Mouse (Mus musculus) embryonic facial prominence, embryonic 15.5 days (tissue): Measurements from ENCODE around the gene Zfp366. TPM values are rescaled to one million over a fixed set of nuclear protein-coding genes. Genes with fewer than 3 reads are reported as not detected.

Experiments
- ATAC-seq: fragments of 200-750 bp; cut with Nextera tagmentation; 2 replicates; pipeline ENCODE4 v1.8.0; 2017; ENCODE audit warnings: low read depth, moderate TSS enrichment; ENCODE audit not compliant: insufficient number of reproducible peaks, low FRiP score, low TSS enrichment
- H3K27ac ChIP-seq: fragments of 300-500 bp; sonication (generic); replicated peaks from 2 replicates; pipeline ENCODE4 v1.5.1; 2015; ENCODE audit warnings: mild to moderate bottlenecking, inconsistent platforms
- H3K27me3 ChIP-seq: fragments of 300-500 bp; sonication (generic); 2 replicates; pipeline ENCODE4 v1.6.1; 2015; ENCODE audit warnings: inconsistent platforms
- H3K36me3 ChIP-seq: fragments of 300-500 bp; sonication (generic); 2 replicates; pipeline ENCODE4 v1.6.1; 2015; ENCODE audit warnings: mild to moderate bottlenecking, inconsistent platforms
- H3K4me1 ChIP-seq: fragments of 300-500 bp; sonication (generic); 2 replicates; pipeline ENCODE4 v1.6.1; 2015; ENCODE audit warnings: inconsistent platforms
- H3K4me2 ChIP-seq: fragments of 300-500 bp; sonication (generic); replicated peaks from 2 replicates; pipeline ENCODE4 v1.6.1; 2015; ENCODE audit warnings: mild to moderate bottlenecking, inconsistent platforms
- H3K4me3 ChIP-seq: fragments of 300-500 bp; sonication (generic); replicated peaks from 2 replicates; pipeline ENCODE4 v1.5.1; 2015; ENCODE audit warnings: mild to moderate bottlenecking, inconsistent platforms
- H3K9ac ChIP-seq: fragments of 300-500 bp; sonication (generic); 2 replicates; pipeline ENCODE4 v1.6.1; 2015; ENCODE audit warnings: inconsistent platforms
- H3K9me3 ChIP-seq: fragments of 300-500 bp; sonication (generic); replicated peaks from 2 replicates; pipeline ENCODE4 v1.6.1; 2016; ENCODE audit warnings: inconsistent platforms
- WGBS: fragments of 180-500 bp; shearing (Covaris S2); methylation state at CpG from one replicate; pipeline ENCODE4 v1.1.7; 2015; 5-methylcytosine and 5-hydroxymethylcytosine counted together
- polyA plus RNA-seq: library from polyadenylated mRNA; unstranded; fragments of >200 nt; fragmentation: Nextera tagmentation; extraction: Ambion mirVana; gene quantifications from 2 replicates; pipeline ENCODE4 v1.2.1, GENCODE M21; 2015

Zfp366 gene
- polyA plus RNA-seq, 1 experiment from 2014 or later = 0.81 TPM

- WGBS = 89% methylated on average over 11 of the region's 11 CpGs
- no peak overlapping the region for H3K9ac ChIP-seq
Measured at GRCm38 (mm10) chr13:99187456-99187855, 2.8 kb downstream of the Zfp366 start.

DNA sequence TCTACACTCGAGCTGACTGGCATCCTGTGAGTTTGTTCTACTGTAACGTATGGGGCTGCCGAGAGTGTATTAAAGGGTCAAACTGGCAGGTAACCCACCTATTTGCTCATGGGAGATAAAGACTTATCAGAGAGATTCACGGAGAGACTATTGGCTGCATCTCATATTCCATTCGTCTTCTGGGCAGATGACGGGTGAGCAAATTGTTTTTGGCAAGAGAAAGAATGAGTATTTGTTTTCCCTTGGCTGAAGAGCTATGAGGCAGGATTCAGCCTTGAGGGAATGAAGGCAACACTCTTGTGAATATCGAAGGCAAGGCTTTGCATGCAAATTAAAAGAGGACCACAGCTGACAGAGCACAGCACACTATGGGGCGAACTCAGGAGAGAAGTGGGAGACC is 4.0 kb downstream of the Zfp366 start:
- 63% methylated on average over 8 of the region's 8 CpGs for WGBS
- H3K27me3 ChIP-seq = no peaks in the 10 kb centered on the region
- ATAC-seq = no peak

More at GRCm38 (mm10) chr13:99187456-99187855, 2.8 kb downstream of the Zfp366 start:
- Histone ChIP-seq H3K4me1 (no peaks in the 10 kb centered on the region), H3K27ac (no peak overlapping the region), H3K36me3 (no peaks in the 10 kb centered on the region), H3K9me3 (no peaks in the 10 kb centered on the region), H3K27me3 (no peaks in the 10 kb centered on the region), H3K4me2 (no peak overlapping the region), H3K4me3 (no peak overlapping the region)
- no peak for ATAC-seq

GRCm38 (mm10) chr13:99189671-99190070 is 5.0 kb downstream of the Zfp366 start:
- Histone ChIP-seq H3K4me3 (no peak overlapping the region), H3K9ac (no peak overlapping the region), H3K27me3 (no peaks in the 10 kb centered on the region), H3K27ac (no peak overlapping the region), H3K4me2 (no peak overlapping the region), H3K4me1 (no peaks in the 10 kb centered on the region), H3K9me3 (no peaks in the 10 kb centered on the region), H3K36me3 (no peaks in the 10 kb centered on the region)
- 80% methylated on average over 3 of the region's 3 CpGs for WGBS
- no peak for ATAC-seq

More for the DNA sequence above, 4.0 kb downstream of the Zfp366 start:
- Histone ChIP-seq H3K4me2 (no peak overlapping the region), H3K4me3 (no peak overlapping the region), H3K9ac (no peak overlapping the region), H3K27ac (no peak overlapping the region), H3K9me3 (no peaks in the 10 kb centered on the region), H3K4me1 (no peaks in the 10 kb centered on the region), H3K36me3 (no peaks in the 10 kb centered on the region)

DNA sequence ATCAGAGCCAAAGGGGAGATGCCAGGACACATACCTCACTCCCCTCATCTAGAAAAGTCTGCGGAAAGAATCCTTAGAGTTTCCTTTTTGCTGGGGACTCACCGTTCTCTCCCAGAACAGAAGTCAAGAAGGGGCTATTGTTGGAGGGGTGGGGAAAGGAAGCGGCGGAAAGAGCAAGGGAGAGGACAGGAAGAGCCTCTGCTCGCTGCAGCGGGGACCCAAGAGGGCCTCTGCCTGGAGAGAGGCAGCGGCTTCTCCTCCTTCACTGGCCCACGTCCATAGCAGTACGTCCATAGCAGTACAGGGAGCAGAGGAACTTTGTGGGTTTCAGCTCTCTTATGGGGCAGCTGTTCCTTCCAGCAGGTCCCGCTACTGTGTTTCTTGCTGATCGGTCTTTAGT is 5.8 kb downstream of the Zfp366 start:
- no peaks in the 10 kb centered on the region for H3K27me3 ChIP-seq
- no peak for ATAC-seq
- no peaks in the 10 kb centered on the region for H3K9me3 ChIP-seq
- H3K4me3 ChIP-seq = no peak overlapping the region
- H3K27ac ChIP-seq = no peak overlapping the region; the same call in 1 of the 2 replicates
- no peak overlapping the region for H3K4me2 ChIP-seq
- WGBS = 58% methylated on average over 11 of the region's 11 CpGs
- H3K4me1 ChIP-seq = no peaks in the 10 kb centered on the region
- no peak overlapping the region for H3K9ac ChIP-seq
- H3K36me3 ChIP-seq = no peaks in the 10 kb centered on the region

DNA sequence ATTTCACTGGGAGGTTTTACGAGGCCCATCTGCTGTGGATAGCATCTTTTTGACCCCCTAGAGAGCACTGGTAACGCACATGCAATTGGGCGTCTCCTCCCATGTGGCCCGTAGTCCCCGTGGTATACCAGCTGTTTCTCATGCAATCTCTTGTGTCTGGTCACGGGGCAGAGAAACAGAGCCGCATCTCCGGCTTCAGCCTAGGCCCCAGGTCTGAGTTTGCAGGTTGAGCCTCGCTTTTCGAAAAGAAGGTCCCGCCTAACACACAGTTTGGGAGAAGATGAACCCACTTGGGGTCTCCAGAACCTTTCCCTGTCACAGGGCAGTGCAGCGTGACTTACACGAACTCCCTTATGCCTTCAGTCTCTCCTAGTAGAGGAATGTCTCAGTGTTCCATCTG is 6.4 kb downstream of the Zfp366 start:
- 73% methylated on average over 13 of the region's 13 CpGs for WGBS

DNA sequence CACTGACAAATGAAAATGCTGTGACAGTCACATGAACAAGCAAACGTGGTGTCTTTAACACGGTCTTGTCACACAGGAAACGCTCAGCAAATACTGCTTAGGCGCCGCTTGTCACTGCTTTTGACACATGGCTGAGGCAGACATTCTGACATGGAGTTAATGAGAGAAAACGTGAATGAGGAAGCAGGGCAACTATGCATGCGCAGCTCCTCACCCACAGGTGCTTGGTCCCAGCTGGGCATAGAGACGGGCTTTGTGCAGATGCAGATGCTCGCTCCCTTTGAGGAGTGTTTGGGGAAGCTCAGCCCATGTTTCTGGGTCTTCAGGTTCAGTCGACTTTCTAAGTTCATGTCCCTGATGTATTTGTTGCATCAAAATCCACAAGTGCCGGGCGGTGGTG is 11.7 kb downstream of the Zfp366 start:
- Histone ChIP-seq H3K4me3 (no peak overlapping the region), H3K4me2 (no peak overlapping the region), H3K27ac (no peak overlapping the region), H3K4me1 (no peaks in the 10 kb centered on the region), H3K27me3 (no peaks in the 10 kb centered on the region), H3K36me3 (no peaks in the 10 kb centered on the region), H3K9me3 (no peaks in the 10 kb centered on the region), H3K9ac (no peak overlapping the region)
- WGBS = 76% methylated on average over 12 of the region's 12 CpGs
- ATAC-seq = no peak

More for the DNA sequence above, 6.4 kb downstream of the Zfp366 start:
- Histone ChIP-seq H3K36me3 (no peaks in the 10 kb centered on the region), H3K27ac (no peak overlapping the region), H3K4me3 (no peak overlapping the region), H3K27me3 (no peaks in the 10 kb centered on the region), H3K4me2 (no peak overlapping the region), H3K4me1 (no peaks in the 10 kb centered on the region), H3K9me3 (no peaks in the 10 kb centered on the region), H3K9ac (no peak overlapping the region)
- no peak; the same call in 1 of the 2 replicates for ATAC-seq

GRCm38 (mm10) chr13:99196865-99197264 is 12.2 kb downstream of the Zfp366 start:
- H3K4me1 ChIP-seq = 0 out of 2 replicates have a peak, but pooled peaks cover under 1% of the 10 kb centered on the region
- H3K9me3 ChIP-seq = no peaks in the 10 kb centered on the region
- H3K4me2 ChIP-seq = no peak overlapping the region
- H3K36me3 ChIP-seq = no peaks in the 10 kb centered on the region
- no peak overlapping the region for H3K4me3 ChIP-seq
- no peaks in the 10 kb centered on the region for H3K27me3 ChIP-seq
- no peak for ATAC-seq
- H3K9ac ChIP-seq = no peak overlapping the region
- no peak overlapping the region for H3K27ac ChIP-seq
- WGBS = 73% methylated on average over 4 of the region's 4 CpGs

GRCm38 (mm10) chr13:99201647-99202574 is 17.3 kb downstream of the Zfp366 start:
- 0 out of 2 replicates have a peak, but pooled peaks cover 7% of the 10 kb centered on the region for H3K4me1 ChIP-seq
- ATAC-seq = no peak
- H3K9me3 ChIP-seq = no peaks in the 10 kb centered on the region
- no peaks in the 10 kb centered on the region for H3K36me3 ChIP-seq
- 55% methylated on average over 16 of the region's 16 CpGs for WGBS
- no peak overlapping the region for H3K9ac ChIP-seq
- H3K27me3 ChIP-seq = no peaks in the 10 kb centered on the region
- H3K4me3 ChIP-seq = no peak overlapping the region
- H3K27ac ChIP-seq = no peak overlapping the region
- no peak overlapping the region for H3K4me2 ChIP-seq

- H3K4me3 ChIP-seq = no peak overlapping the region
- H3K27me3 ChIP-seq = no peaks in the 10 kb centered on the region
- no peak overlapping the region for H3K27ac ChIP-seq
- no peak overlapping the region for H3K4me2 ChIP-seq
- 91% methylated on average over 9 of the region's 9 CpGs for WGBS
- ATAC-seq = no peak
- no peak overlapping the region for H3K9ac ChIP-seq
- H3K9me3 ChIP-seq = no peaks in the 10 kb centered on the region
- no peaks in the 10 kb centered on the region for H3K36me3 ChIP-seq
- H3K4me1 ChIP-seq = 0 out of 2 replicates have a peak, but pooled peaks cover 3% of the 10 kb centered on the region
Measured at GRCm38 (mm10) chr13:99207214-99207613, 22.6 kb downstream of the Zfp366 start.

DNA sequence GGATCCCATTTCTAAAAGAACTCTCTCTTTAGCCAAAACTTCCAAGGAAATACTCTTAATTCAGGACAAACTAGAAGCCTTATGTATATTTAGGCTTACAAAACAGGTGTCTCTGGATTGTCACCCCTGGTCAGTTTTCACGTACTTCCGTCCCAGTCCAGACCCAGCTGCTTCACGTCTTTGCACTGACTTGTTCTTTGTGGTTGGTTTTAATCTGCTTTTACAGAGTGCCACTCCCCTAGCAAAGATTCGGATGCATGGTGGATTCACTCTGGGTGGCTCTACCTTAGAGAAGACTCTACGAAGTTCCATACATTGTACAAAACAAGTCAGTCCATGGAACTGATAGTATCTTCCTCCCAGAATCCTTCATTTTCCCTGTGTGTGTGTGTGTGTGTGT is 25.2 kb downstream of the Zfp366 start:
- Histone ChIP-seq H3K4me1 (no peaks in the 10 kb centered on the region), H3K4me3 (no peak overlapping the region), H3K9ac (no peak overlapping the region), H3K27me3 (no peaks in the 10 kb centered on the region), H3K27ac (no peak overlapping the region), H3K36me3 (no peaks in the 10 kb centered on the region), H3K9me3 (no peaks in the 10 kb centered on the region), H3K4me2 (no peak overlapping the region)
- 74% methylated on average over 5 of the region's 5 CpGs for whole genome bisulfite sequencing
- no peak for ATAC-seq

GRCm38 (mm10) chr13:99210837-99211236 is 26.2 kb downstream of the Zfp366 start:
- no peak overlapping the region for H3K27ac ChIP-seq
- H3K4me3 ChIP-seq = no peak overlapping the region
- no peaks in the 10 kb centered on the region for H3K4me1 ChIP-seq
- 75% methylated on average over 5 of the region's 5 CpGs for WGBS
- H3K9me3 ChIP-seq = no peaks in the 10 kb centered on the region
- no peak overlapping the region for H3K9ac ChIP-seq
- H3K4me2 ChIP-seq = no peak overlapping the region
- ATAC-seq = no peak
- no peaks in the 10 kb centered on the region for H3K27me3 ChIP-seq
- H3K36me3 ChIP-seq = no peaks in the 10 kb centered on the region
